Mouse (Mus musculus): ENCODE measurements at regions not wholly inside any gene's neighbourhood (a gene's known extent, or its start where the extent isn't known, plus 50 kb on each side); places are given as distances from the start of the nearest gene placed in this dataset.

DNA sequence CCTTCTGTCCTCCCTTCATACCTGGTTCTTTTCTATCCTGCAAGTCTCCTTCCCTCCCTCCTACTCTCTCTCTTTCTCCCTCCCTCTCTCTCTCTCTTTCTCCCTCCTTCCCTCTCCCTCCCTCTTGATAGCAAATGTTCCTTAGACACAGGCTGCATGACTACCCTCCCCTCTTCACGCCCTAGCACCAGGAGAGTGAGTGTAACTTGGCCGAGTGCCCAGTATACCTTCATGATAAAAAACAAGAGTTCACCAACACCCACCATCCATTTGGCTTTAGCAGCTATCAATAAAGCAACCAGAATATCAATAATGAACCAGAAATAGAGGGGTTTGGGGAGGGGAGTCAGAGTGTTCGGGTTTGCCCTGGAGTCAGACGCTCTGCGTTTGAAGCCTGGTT, 90.4 kb downstream of the Tmx1 start:
- no peak overlapping the region for H3K4me2 ChIP-seq (ENCODE audit: low read depth, severe bottlenecking)
- no peak overlapping the region for H3K27ac ChIP-seq (replicated peaks; ENCODE audit: low read depth, low read length)
- H3K27me3 ChIP-seq (ENCODE audit: control insufficient read depth, insufficient read depth, low read length): no peaks in the 10 kb centered on the region
- H3K4me3 ChIP-seq (ENCODE audit: low read depth, low read length): no peak overlapping the region
- no peak overlapping the region for H3K9ac ChIP-seq (ENCODE audit: low read length)
- 40% methylated on average over 5 of the region's 5 CpGs for WGBS
- H3K36me3 ChIP-seq (ENCODE audit: control insufficient read depth, insufficient read depth, low read length): no peaks in the 10 kb centered on the region
- 0 out of 2 replicates have a peak, but pooled peaks cover 2% of the 10 kb centered on the region for H3K4me1 ChIP-seq (ENCODE audit: control insufficient read depth, insufficient read depth, low read length)
- no peak for DNase-seq (ENCODE audit: low spot score)
- H3K9me3 ChIP-seq (ENCODE audit: control insufficient read depth, low read length): no peaks in the 10 kb centered on the region
- no peak for ATAC-seq (ENCODE audit: insufficient number of reproducible peaks, low FRiP score, low TSS enrichment, low read depth)

DNA sequence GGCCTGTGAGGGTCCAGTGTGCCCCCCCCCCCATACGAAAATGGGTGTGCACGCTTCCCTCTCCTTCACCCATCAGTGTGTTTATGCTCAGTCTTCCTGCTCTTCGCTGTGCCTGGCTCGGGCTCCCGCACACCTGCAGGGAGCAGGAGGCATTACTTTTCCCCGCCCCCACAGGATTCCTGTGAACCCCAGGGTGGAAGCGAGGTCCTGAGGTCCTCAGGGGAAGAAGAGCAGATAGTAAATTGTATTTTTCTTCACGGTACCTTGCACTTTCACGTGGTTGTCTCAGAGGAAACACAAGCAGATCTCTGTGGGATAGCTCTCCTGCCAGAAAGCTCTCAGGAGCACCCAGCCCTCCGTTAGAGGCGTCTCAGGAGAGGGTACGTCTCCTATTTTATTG, 91.4 kb downstream of the Tmx1 start:
- 23% methylated on average over 12 of the region's 12 CpGs for WGBS
- H3K4me1 ChIP-seq (ENCODE audit: control insufficient read depth, insufficient read depth, low read length): 0 out of 2 replicates have a peak, but pooled peaks cover 2% of the 10 kb centered on the region
- no peak overlapping the region for H3K9ac ChIP-seq (ENCODE audit: low read length)
- no peaks in the 10 kb centered on the region for H3K27me3 ChIP-seq (ENCODE audit: control insufficient read depth, insufficient read depth, low read length)
- H3K27ac ChIP-seq (replicated peaks; ENCODE audit: low read depth, low read length): no peak overlapping the region
- H3K4me2 ChIP-seq (ENCODE audit: low read depth, severe bottlenecking): no peak overlapping the region
- H3K36me3 ChIP-seq (ENCODE audit: control insufficient read depth, insufficient read depth, low read length): no peaks in the 10 kb centered on the region
- DNase-seq (ENCODE audit: low spot score): no peak
- ATAC-seq (ENCODE audit: insufficient number of reproducible peaks, low FRiP score, low TSS enrichment, low read depth): no peak
- H3K4me3 ChIP-seq (ENCODE audit: low read depth, low read length): no peak overlapping the region
- no peaks in the 10 kb centered on the region for H3K9me3 ChIP-seq (ENCODE audit: control insufficient read depth, low read length)

DNA sequence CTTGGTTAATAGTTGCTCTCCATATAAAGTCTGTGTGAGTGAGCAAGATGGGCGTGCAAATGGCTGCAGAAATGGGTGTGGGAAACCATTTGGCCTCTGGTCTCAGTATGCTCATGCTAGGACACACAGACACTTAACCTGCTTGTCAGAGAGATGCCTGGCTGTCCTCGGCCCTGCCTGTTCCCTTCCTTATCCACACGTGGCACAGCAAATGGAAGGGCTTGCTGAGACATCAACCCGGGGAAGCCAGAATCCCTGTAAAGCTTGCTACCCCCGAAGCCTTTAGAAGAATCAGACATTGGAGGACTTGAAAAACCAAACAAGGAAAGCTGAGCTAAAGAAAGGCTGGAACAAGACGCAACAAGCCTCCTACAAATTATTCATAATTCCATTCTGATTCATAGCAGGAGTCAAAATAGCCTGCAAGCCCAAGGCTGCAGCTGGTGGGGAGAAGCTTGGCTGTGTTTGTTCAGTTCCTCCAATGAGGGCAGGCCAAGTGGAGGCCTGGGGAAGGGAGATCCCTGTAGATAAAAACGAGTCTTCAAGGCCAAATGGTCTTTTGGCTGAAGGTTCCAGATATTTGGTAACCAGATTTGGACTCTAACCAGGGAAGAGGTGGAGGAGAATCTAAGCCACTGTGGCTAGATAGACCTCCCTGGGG, 92.1 kb downstream of the Tmx1 start:
- H3K27me3 ChIP-seq (ENCODE audit: control insufficient read depth, insufficient read depth, low read length): no peaks in the 10 kb centered on the region
- ATAC-seq (ENCODE audit: insufficient number of reproducible peaks, low FRiP score, low TSS enrichment, low read depth): no peak
- 0 out of 2 replicates have a peak, but pooled peaks cover 2% of the 10 kb centered on the region for H3K4me1 ChIP-seq (ENCODE audit: control insufficient read depth, insufficient read depth, low read length)
- WGBS: 66% methylated on average over 7 of the region's 7 CpGs
- no peak overlapping the region for H3K9ac ChIP-seq (ENCODE audit: low read length)
- no peak for DNase-seq (ENCODE audit: low spot score)
- no peak overlapping the region for H3K4me2 ChIP-seq (ENCODE audit: low read depth, severe bottlenecking)
- H3K9me3 ChIP-seq (ENCODE audit: control insufficient read depth, low read length): no peaks in the 10 kb centered on the region
- H3K27ac ChIP-seq (replicated peaks; ENCODE audit: low read depth, low read length): no peak overlapping the region
- no peak overlapping the region for H3K4me3 ChIP-seq (ENCODE audit: low read depth, low read length)
- H3K36me3 ChIP-seq (ENCODE audit: control insufficient read depth, insufficient read depth, low read length): no peaks in the 10 kb centered on the region

DNA sequence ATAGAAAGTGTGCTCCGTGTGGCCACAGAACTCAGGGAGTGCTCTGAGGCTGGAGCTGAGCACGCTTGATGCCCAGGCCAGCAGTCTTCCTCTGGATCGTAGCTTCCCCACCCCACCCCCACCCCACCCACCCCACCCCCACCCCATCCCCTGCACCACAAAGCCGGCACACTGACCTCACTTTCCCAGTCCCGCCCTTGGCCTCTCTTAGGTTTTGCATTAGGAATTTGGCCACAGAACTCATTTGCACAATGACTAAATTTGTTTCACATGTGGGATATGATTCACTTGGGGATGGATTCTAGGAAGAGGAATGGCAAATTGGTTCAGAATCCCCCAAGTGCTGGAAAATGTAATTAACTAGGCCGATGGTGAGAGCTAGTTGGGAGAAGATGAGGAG, 94.3 kb downstream of the Tmx1 start:
- Histone ChIP-seq H3K9me3 (ENCODE audit: control insufficient read depth, low read length) (no peaks in the 10 kb centered on the region), H3K4me2 (ENCODE audit: low read depth, severe bottlenecking) (no peak overlapping the region), H3K9ac (ENCODE audit: low read length) (no peak overlapping the region), H3K27me3 (ENCODE audit: control insufficient read depth, insufficient read depth, low read length) (no peaks in the 10 kb centered on the region), H3K4me3 (ENCODE audit: low read depth, low read length) (no peak overlapping the region), H3K27ac (replicated peaks; ENCODE audit: low read depth, low read length) (no peak overlapping the region), H3K36me3 (ENCODE audit: control insufficient read depth, insufficient read depth, low read length) (no peaks in the 10 kb centered on the region), H3K4me1 (ENCODE audit: control insufficient read depth, insufficient read depth, low read length) (0 out of 2 replicates have a peak, but pooled peaks cover 2% of the 10 kb centered on the region)
- DNase-seq (ENCODE audit: low spot score): no peak
- no peak for ATAC-seq (ENCODE audit: insufficient number of reproducible peaks, low FRiP score, low TSS enrichment, low read depth)
- 52% methylated on average over 6 of the region's 6 CpGs for WGBS

DNA sequence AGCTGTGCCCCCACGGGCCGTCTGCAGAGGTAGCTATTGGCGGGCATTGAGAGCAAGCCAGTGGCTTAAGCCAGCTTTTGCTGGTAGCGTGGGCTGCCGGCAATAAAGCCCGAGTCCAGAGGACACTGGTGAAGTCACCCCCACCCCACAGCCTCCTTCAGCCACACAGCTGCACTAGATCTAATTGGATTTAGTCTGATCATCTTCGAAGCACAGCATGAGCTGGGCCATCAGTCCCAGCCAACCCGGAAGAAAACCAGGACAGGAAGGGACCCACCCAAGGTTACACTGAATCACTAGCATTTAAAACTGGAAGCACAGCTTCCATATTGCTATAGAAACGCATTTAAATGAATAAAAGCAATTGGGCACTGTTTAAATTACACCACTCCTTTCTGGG, 96.4 kb downstream of the Tmx1 start:
- no peak overlapping the region for H3K9ac ChIP-seq (ENCODE audit: low read length)
- no peaks in the 10 kb centered on the region for H3K4me1 ChIP-seq (ENCODE audit: control insufficient read depth, insufficient read depth, low read length)
- ATAC-seq (ENCODE audit: insufficient number of reproducible peaks, low FRiP score, low TSS enrichment, low read depth) (no peak), DNase-seq (ENCODE audit: low spot score) (no peak)
- no peaks in the 10 kb centered on the region for H3K9me3 ChIP-seq (ENCODE audit: control insufficient read depth, low read length)
- H3K4me2 ChIP-seq (ENCODE audit: low read depth, severe bottlenecking): no peak overlapping the region
- no peaks in the 10 kb centered on the region for H3K36me3 ChIP-seq (ENCODE audit: control insufficient read depth, insufficient read depth, low read length)
- 82% methylated on average over 9 of the region's 9 CpGs for WGBS
- no peaks in the 10 kb centered on the region for H3K27me3 ChIP-seq (ENCODE audit: control insufficient read depth, insufficient read depth, low read length)
- no peak overlapping the region for H3K27ac ChIP-seq (replicated peaks; ENCODE audit: low read depth, low read length)
- no peak overlapping the region for H3K4me3 ChIP-seq (ENCODE audit: low read depth, low read length)

DNA sequence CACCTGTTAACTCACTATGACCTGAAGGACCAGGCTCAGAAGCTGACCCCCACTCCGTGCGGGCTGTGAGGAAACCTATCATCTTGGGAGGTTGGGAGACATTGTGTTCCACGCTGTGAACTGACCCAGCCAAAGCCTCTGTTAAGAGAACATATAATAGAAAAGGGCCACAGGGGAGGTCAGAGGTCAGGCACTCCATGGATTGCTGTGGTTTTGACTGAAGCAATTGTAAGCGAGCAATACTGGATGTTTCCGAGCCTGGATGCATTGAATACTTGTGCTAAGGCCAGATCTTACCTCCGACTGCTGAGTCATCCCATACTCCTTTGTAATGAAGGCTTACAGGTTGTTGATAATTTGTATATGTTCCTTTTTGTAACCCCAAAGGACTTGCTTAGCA, 101.0 kb downstream of the Tmx1 start:
- Histone ChIP-seq H3K4me3 (ENCODE audit: low read depth, low read length) (no peak overlapping the region), H3K36me3 (ENCODE audit: control insufficient read depth, insufficient read depth, low read length) (no peaks in the 10 kb centered on the region), H3K4me1 (ENCODE audit: control insufficient read depth, insufficient read depth, low read length) (no peaks in the 10 kb centered on the region), H3K4me2 (ENCODE audit: low read depth, severe bottlenecking) (no peak overlapping the region), H3K9me3 (ENCODE audit: control insufficient read depth, low read length) (no peaks in the 10 kb centered on the region), H3K27ac (replicated peaks; ENCODE audit: low read depth, low read length) (no peak overlapping the region), H3K9ac (ENCODE audit: low read length) (no peak overlapping the region), H3K27me3 (ENCODE audit: control insufficient read depth, insufficient read depth, low read length) (no peaks in the 10 kb centered on the region)
- WGBS: 82% methylated on average over 6 of the region's 6 CpGs
- ATAC-seq (ENCODE audit: insufficient number of reproducible peaks, low FRiP score, low TSS enrichment, low read depth): no peak
- DNase-seq (ENCODE audit: low spot score): no peak

DNA sequence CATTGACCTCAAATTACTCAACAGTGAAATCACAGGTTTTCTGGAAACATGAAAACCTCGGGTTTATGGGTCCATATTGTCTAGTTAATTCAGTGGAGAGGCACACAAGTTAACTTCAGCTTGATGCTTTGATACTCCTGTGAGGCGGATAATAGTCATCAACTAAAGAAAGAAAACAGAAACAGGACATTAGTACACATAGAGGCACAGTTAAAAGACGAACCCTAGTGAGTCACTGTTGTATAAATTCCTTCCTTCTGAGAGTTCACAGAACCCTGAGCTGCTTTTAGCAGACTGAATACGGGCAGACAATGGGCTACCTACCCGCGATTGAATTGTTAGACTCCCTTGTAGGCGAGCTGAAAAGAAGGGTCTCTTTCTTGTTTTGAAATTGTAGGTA, 101.7 kb downstream of the Tmx1 start:
- no peaks in the 10 kb centered on the region for H3K9me3 ChIP-seq (ENCODE audit: control insufficient read depth, low read length)
- no peaks in the 10 kb centered on the region for H3K27me3 ChIP-seq (ENCODE audit: control insufficient read depth, insufficient read depth, low read length)
- WGBS: 74% methylated on average over 7 of the region's 7 CpGs
- H3K4me2 ChIP-seq (ENCODE audit: low read depth, severe bottlenecking): no peak overlapping the region
- H3K4me1 ChIP-seq (ENCODE audit: control insufficient read depth, insufficient read depth, low read length): no peaks in the 10 kb centered on the region
- no peaks in the 10 kb centered on the region for H3K36me3 ChIP-seq (ENCODE audit: control insufficient read depth, insufficient read depth, low read length)
- no peak overlapping the region for H3K4me3 ChIP-seq (ENCODE audit: low read depth, low read length)
- H3K27ac ChIP-seq (replicated peaks; ENCODE audit: low read depth, low read length): no peak overlapping the region
- no peak overlapping the region for H3K9ac ChIP-seq (ENCODE audit: low read length)
- DNase-seq (ENCODE audit: low spot score): no peak
- no peak for ATAC-seq (ENCODE audit: insufficient number of reproducible peaks, low FRiP score, low TSS enrichment, low read depth)

DNA sequence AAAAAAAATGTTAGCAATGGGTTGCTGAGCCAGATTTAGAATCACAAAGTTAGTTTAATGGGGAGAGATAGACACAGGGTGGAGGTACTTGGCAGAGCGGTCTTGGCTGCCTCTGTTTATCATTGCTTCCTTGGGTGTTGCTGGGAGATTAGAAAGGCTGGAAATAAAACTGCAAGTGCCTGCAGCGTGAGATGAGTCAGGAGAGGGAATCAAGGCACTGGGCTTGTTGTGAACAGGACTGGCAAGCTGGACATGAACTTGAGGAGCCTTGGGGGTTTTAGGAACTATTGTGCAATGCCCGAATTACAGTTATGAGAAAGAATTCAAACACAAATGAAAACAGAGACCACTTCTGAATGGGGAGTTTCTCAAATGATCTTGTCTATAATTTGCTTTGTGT, 102.8 kb downstream of the Tmx1 start:
- H3K27me3 ChIP-seq (ENCODE audit: control insufficient read depth, insufficient read depth, low read length): no peaks in the 10 kb centered on the region
- no peak overlapping the region for H3K9ac ChIP-seq (ENCODE audit: low read length)
- no peaks in the 10 kb centered on the region for H3K36me3 ChIP-seq (ENCODE audit: control insufficient read depth, insufficient read depth, low read length)
- no peaks in the 10 kb centered on the region for H3K9me3 ChIP-seq (ENCODE audit: control insufficient read depth, low read length)
- H3K4me2 ChIP-seq (ENCODE audit: low read depth, severe bottlenecking): no peak overlapping the region
- H3K27ac ChIP-seq (replicated peaks; ENCODE audit: low read depth, low read length): no peak overlapping the region
- ATAC-seq (ENCODE audit: insufficient number of reproducible peaks, low FRiP score, low TSS enrichment, low read depth): no peak
- DNase-seq (ENCODE audit: low spot score): no peak
- H3K4me3 ChIP-seq (ENCODE audit: low read depth, low read length): no peak overlapping the region
- no peaks in the 10 kb centered on the region for H3K4me1 ChIP-seq (ENCODE audit: control insufficient read depth, insufficient read depth, low read length)
- WGBS: 82% methylated on average over 3 of the region's 3 CpGs

DNA sequence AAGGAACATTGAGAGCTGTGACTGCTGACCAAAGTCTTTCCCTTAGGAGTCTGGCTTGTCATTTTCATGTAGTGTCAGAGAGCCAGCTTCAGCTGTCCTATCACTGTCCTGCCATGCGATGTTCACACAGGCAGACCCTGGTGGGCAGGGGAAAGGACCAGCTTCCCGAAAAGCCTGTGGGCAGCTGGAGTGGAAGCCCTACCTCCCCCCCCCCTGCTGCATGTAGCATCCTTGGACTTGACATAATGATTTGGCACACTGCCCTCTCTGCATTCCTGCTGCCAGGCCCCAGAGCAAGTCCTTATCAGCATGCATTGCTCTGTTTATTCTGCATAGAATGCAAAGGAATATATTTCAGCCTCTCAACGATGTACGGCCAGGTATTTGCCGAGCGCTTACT, 103.9 kb downstream of the Tmx1 start:
- no peak for ATAC-seq (ENCODE audit: insufficient number of reproducible peaks, low FRiP score, low TSS enrichment, low read depth)

More for the DNA sequence above, 103.9 kb downstream of the Tmx1 start:
- no peak for DNase-seq (ENCODE audit: low spot score)
- Histone ChIP-seq H3K9ac (ENCODE audit: low read length) (no peak overlapping the region), H3K4me2 (ENCODE audit: low read depth, severe bottlenecking) (no peak overlapping the region), H3K4me3 (ENCODE audit: low read depth, low read length) (no peak overlapping the region), H3K4me1 (ENCODE audit: control insufficient read depth, insufficient read depth, low read length) (no peaks in the 10 kb centered on the region), H3K27ac (replicated peaks; ENCODE audit: low read depth, low read length) (no peak overlapping the region), H3K36me3 (ENCODE audit: control insufficient read depth, insufficient read depth, low read length) (no peaks in the 10 kb centered on the region), H3K9me3 (ENCODE audit: control insufficient read depth, low read length) (no peaks in the 10 kb centered on the region), H3K27me3 (ENCODE audit: control insufficient read depth, insufficient read depth, low read length) (no peaks in the 10 kb centered on the region)
- 93% methylated on average over 6 of the region's 6 CpGs for WGBS
